Mouse (Mus musculus): ENCODE results near the gene Orc3.

DNA sequence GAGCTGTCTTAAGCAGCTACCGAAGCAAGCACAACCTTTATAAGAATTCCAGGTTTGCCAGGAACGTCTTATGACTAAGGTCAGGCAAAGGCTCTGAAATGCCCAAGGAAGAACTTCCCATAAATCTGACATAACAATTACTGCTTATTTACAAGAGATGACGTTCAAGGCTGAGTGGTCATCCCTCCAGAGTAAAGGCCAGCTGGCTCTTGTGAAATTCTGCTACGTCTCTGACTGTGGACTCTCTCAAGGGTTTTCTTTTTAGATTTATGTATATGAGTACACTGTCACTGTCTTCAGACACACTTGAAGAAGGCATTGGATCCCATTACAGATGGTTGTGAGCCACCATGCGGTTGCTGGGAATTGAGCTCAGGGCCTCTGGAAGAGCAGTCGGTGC, 11.7 kb upstream of the Orc3 start:
- no peak for TF ChIP-seq ZMIZ1 (IDR thresholded peaks at IDR 0.05; ENCODE audit: low read depth, low read length)
- TF ChIP-seq CTCF (IDR thresholded peaks at IDR 0.05 in 2 of 3, conservative IDR thresholded peaks at IDR 0.05 in 1 of 3; ENCODE audit: control insufficient read depth in 1 of 3, insufficient read depth in 1 of 3, low read depth in 2 of 3, low read length in 3 of 3, poor library complexity in 1 of 3, severe bottlenecking in 1 of 3), result no peak
- TF ChIP-seq MYC (IDR thresholded peaks at IDR 0.05; ENCODE audit: low read depth, low read length), result no peak
- TF ChIP-seq POLR2A (IDR thresholded peaks at IDR 0.05; ENCODE audit: control insufficient read depth in 1 of 2, insufficient read depth in 1 of 2, low read depth in 1 of 2, low read length in 2 of 2, poor library complexity in 1 of 2), result no peak
- no peak for TF ChIP-seq HCFC1 (IDR thresholded peaks at IDR 0.05; ENCODE audit: low read depth, low read length)
- TF ChIP-seq SMC3 (IDR thresholded peaks at IDR 0.05; ENCODE audit: low read depth, low read length), result no peak
- no peak for TF ChIP-seq TBP (IDR thresholded peaks at IDR 0.05; ENCODE audit: low read depth, low read length)
- no peak for TF ChIP-seq EP300 (IDR thresholded peaks at IDR 0.05; ENCODE audit: low read depth in 1 of 2, low read length in 2 of 2)
- TF ChIP-seq MAX (IDR thresholded peaks at IDR 0.05; ENCODE audit: low read length), result no peak
